Mouse (Mus musculus) embryonic facial prominence, embryonic 14.5 days (tissue): ENCODE measurements around the gene Xrcc3. TPM values are rescaled to one million over a fixed set of nuclear protein-coding genes. Genes with fewer than 3 reads are reported as not detected.

Experiments used
- ATAC-seq: fragments of 200-750 bp; cut with Nextera tagmentation; 2 replicates; pipeline ENCODE4 v1.8.0; 2017; ENCODE audit warnings: low read depth, moderate number of reproducible peaks, moderate TSS enrichment
- DNase-seq: peaks from one replicate; pipeline ENCODE4 v3.0.0-alpha.2; 2015; ENCODE audit warnings: low spot score
- H3K27ac ChIP-seq: fragments of 300-500 bp; sonication (generic); replicated peaks from 2 replicates; pipeline ENCODE4 v1.5.1; 2014; ENCODE audit warnings: low read depth, mild to moderate bottlenecking, low read length, moderate library complexity
- H3K27me3 ChIP-seq: fragments of 300-500 bp; sonication (generic); replicated peaks from 2 replicates; pipeline ENCODE4 v1.6.1; 2014; ENCODE audit warnings: low read length; ENCODE audit not compliant: control insufficient read depth, insufficient read depth
- H3K36me3 ChIP-seq: fragments of 300-500 bp; sonication (generic); 2 replicates; pipeline ENCODE4 v1.6.1; 2014; ENCODE audit warnings: low read length, mixed read lengths; ENCODE audit not compliant: control insufficient read depth, insufficient read depth
- H3K4me1 ChIP-seq: fragments of 300-500 bp; sonication (generic); 2 replicates; pipeline ENCODE4 v1.6.1; 2014; ENCODE audit warnings: antibody characterized with exemption, low read length; ENCODE audit not compliant: control insufficient read depth, insufficient read depth
- H3K4me2 ChIP-seq: fragments of 300-500 bp; sonication (generic); 2 replicates; pipeline ENCODE4 v1.6.1; 2014; ENCODE audit warnings: low read depth, mild to moderate bottlenecking, low read length, moderate library complexity, mixed read lengths
- H3K4me3 ChIP-seq: fragments of 300-500 bp; sonication (generic); 2 replicates; pipeline ENCODE4 v1.5.1; 2014; ENCODE audit warnings: low read depth, mild to moderate bottlenecking, low read length
- H3K9ac ChIP-seq: fragments of 300-500 bp; sonication (generic); 2 replicates; pipeline ENCODE4 v1.6.1; 2014; ENCODE audit warnings: low read depth, mild to moderate bottlenecking, low read length, moderate library complexity, mixed read lengths
- H3K9me3 ChIP-seq: fragments of 300-500 bp; sonication (generic); 2 replicates; pipeline ENCODE4 v1.6.1; 2016; ENCODE audit warnings: low read length; ENCODE audit not compliant: control insufficient read depth
- WGBS: fragments of 180-500 bp; shearing (Covaris S2); extraction: QIAGEN DNeasy Blood & Tissue Kit; methylation state at CpG from one replicate; pipeline ENCODE4 v1.1.7; 2014; 5-methylcytosine and 5-hydroxymethylcytosine counted together
- polyA plus RNA-seq: library from polyadenylated mRNA; unstranded; fragments of >200 nt; fragmentation: Nextera tagmentation; extraction: Ambion mirVana; gene quantifications from 2 replicates; pipeline ENCODE4 v1.2.1, GENCODE M21; 2014

Gene Xrcc3
- polyA plus RNA-seq, 1 experiment from 2014 or later, result 8.5 TPM

DNA sequence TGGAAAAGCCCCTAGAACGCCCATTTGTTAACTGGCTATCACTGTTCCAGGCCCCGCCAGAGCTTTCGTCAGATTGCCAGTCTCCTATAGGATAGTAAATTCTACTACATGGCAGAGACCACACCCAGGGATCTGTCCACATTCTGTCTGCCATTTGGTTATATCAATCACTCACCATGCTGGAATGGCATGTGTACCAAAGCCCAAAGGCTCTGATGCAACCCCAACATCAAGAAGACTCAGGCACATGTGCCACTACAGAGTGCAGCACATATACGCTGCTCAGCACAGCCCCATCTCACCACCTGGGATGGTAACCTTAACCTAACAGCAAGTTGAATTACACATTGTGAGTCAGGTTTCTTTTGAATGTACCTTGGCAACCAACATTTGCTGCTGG is 32.3 kb upstream of the Xrcc3 start:
- ATAC-seq (no peak), DNase-seq (no peak)
- Histone ChIP-seq H3K27ac (no peak overlapping the region), H3K4me1 (no peaks in the 10 kb centered on the region), H3K9me3 (no peaks in the 10 kb centered on the region), H3K4me3 (no peak overlapping the region), H3K36me3 (peaks cover 12% of the 10 kb centered on the region; the same call in 1 of the 2 replicates), H3K27me3 (no peaks in the 10 kb centered on the region), H3K9ac (no peak overlapping the region), H3K4me2 (no peak overlapping the region)
- 89% methylated on average over 4 of the region's 4 CpGs for WGBS

DNA sequence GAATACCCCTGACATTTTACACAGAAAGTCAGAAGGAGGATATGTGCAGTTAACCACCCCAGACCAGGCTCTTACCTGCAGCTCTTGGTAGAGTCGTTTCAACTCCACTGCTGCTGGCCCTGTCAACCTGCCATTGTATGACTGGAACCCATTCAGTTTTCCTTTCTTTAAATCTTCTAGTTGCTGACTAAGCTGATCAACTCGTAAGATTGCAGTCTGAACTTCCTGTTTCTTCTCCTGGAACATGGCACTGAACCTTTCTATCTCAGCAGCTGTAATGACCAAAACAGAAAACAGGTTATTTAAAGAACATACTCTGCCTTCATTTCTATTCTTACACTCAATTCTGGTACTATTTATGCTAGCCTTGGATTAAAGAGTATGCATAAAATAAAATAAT is 29.8 kb upstream of the Xrcc3 start:
- ATAC-seq (no peak), DNase-seq (no peak)
- no peaks in the 10 kb centered on the region for H3K27me3 ChIP-seq
- no peak overlapping the region for H3K27ac ChIP-seq
- H3K36me3 ChIP-seq, result peaks cover 35% of the 10 kb centered on the region; the same call in 1 of the 2 replicates
- no peaks in the 10 kb centered on the region for H3K9me3 ChIP-seq
- no peaks in the 10 kb centered on the region for H3K4me1 ChIP-seq
- H3K9ac ChIP-seq, result no peak overlapping the region
- H3K4me2 ChIP-seq, result no peak overlapping the region
- no peak overlapping the region for H3K4me3 ChIP-seq
- WGBS, result 44% methylated on average over 2 of the region's 2 CpGs

GRCm38 (mm10) chr12:111842565-111843433 is 29.1 kb upstream of the Xrcc3 start:
- Histone ChIP-seq H3K4me1 (no peaks in the 10 kb centered on the region), H3K27me3 (no peaks in the 10 kb centered on the region), H3K9me3 (no peaks in the 10 kb centered on the region), H3K4me2 (no peak overlapping the region), H3K9ac (no peak overlapping the region), H3K36me3 (peaks cover 41% of the 10 kb centered on the region; the same call in 1 of the 2 replicates), H3K4me3 (no peak overlapping the region), H3K27ac (no peak overlapping the region)
- ATAC-seq, result no peak
- DNase-seq, result no peak
- 72% methylated on average over 15 of the region's 15 CpGs for WGBS

GRCm38 (mm10) chr12:111833457-111833856 is 19.8 kb upstream of the Xrcc3 start:
- H3K4me2 ChIP-seq, result no peak overlapping the region
- H3K4me3 ChIP-seq, result no peak overlapping the region
- no peak for DNase-seq
- H3K9me3 ChIP-seq, result no peaks in the 10 kb centered on the region
- no peaks in the 10 kb centered on the region for H3K4me1 ChIP-seq
- ATAC-seq, result no peak
- H3K27me3 ChIP-seq, result no peaks in the 10 kb centered on the region
- no peak overlapping the region for H3K27ac ChIP-seq
- no peak overlapping the region for H3K9ac ChIP-seq
- WGBS, result 87% methylated on average over 10 of the region's 10 CpGs
- peaks cover 94% of the 10 kb centered on the region for H3K36me3 ChIP-seq

DNA sequence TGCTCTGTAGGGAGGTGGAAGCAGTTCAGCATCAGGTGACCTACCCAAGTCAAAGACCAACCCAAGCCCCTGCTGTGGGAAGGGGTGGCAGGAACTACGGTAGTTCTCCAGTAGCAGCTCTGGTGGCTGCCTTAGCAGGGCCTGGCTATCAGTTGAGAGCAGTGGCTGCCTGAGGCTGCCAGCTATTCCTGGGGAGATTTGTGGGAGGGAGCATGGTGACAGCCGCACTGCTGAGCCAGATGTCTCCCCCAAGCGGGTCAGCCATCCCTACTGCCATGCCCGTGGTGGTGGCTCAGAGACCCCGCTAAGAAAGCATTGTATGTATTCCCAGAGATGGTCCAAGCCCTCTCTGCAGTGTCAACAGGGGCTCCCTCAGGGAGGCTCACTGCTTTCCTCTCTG is 19.0 kb upstream of the Xrcc3 start:
- no peak overlapping the region for H3K9ac ChIP-seq
- WGBS, result 79% methylated on average over 5 of the region's 5 CpGs
- no peak overlapping the region for H3K4me3 ChIP-seq
- ATAC-seq, result no peak
- H3K27me3 ChIP-seq, result no peaks in the 10 kb centered on the region
- peaks cover 95% of the 10 kb centered on the region for H3K36me3 ChIP-seq
- H3K27ac ChIP-seq, result no peak overlapping the region
- H3K4me1 ChIP-seq, result no peaks in the 10 kb centered on the region
- H3K4me2 ChIP-seq, result no peak overlapping the region
- DNase-seq, result no peak
- no peaks in the 10 kb centered on the region for H3K9me3 ChIP-seq

GRCm38 (mm10) chr12:111830375-111830774 is 16.7 kb upstream of the Xrcc3 start:
- no peaks in the 10 kb centered on the region for H3K9me3 ChIP-seq

GRCm38 (mm10) chr12:111829954-111830353 is 16.3 kb upstream of the Xrcc3 start:
- H3K27ac ChIP-seq, result no peak overlapping the region; the same call in 1 of the 2 replicates
- H3K4me1 ChIP-seq, result no peaks in the 10 kb centered on the region
- ATAC-seq (no peak), DNase-seq (no peak)
- H3K4me3 ChIP-seq, result no peak overlapping the region
- no peak overlapping the region for H3K4me2 ChIP-seq
- no peak overlapping the region for H3K9ac ChIP-seq
- H3K9me3 ChIP-seq, result no peaks in the 10 kb centered on the region
- H3K36me3 ChIP-seq, result peaks cover 98% of the 10 kb centered on the region
- 85% methylated on average over 9 of the region's 9 CpGs for WGBS
- no peaks in the 10 kb centered on the region for H3K27me3 ChIP-seq

More at GRCm38 (mm10) chr12:111830375-111830774, 16.7 kb upstream of the Xrcc3 start:
- Histone ChIP-seq H3K27ac (no peak overlapping the region), H3K4me3 (no peak overlapping the region), H3K9ac (no peak overlapping the region), H3K4me2 (no peak overlapping the region), H3K4me1 (no peaks in the 10 kb centered on the region), H3K27me3 (no peaks in the 10 kb centered on the region), H3K36me3 (peaks cover 98% of the 10 kb centered on the region)
- no peak for DNase-seq
- 90% methylated on average over 10 of the region's 10 CpGs for WGBS
- no peak for ATAC-seq

DNA sequence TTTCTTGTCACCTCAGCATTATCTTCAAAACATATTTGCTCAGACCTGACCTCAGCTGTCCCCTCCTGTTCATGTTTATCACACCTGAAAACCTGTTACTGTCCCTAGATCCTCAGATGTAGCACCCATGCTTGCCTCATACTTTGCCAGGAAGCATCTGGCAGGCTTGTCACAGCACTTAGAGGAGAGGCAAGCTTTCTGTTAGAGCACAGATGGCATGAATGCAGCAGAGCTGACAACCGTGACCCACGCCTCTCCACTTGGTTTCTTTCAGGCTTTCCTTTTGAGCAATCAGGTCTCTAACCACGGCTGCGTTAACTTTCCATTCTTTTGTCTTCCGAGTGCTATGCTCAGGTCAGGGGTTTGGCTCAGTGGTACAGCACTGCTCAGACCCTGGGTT is 15.8 kb upstream of the Xrcc3 start:
- H3K27ac ChIP-seq, result no peak overlapping the region; the same call in 1 of the 2 replicates
- H3K4me1 ChIP-seq, result no peaks in the 10 kb centered on the region
- H3K4me3 ChIP-seq, result no peak overlapping the region
- peak; percentile 21 for DNase-seq
- H3K36me3 ChIP-seq, result peaks cover 98% of the 10 kb centered on the region
- no peaks in the 10 kb centered on the region for H3K27me3 ChIP-seq
- no peak overlapping the region for H3K9ac ChIP-seq
- 75% methylated on average over 5 of the region's 5 CpGs for WGBS
- no peak for ATAC-seq
- no peaks in the 10 kb centered on the region for H3K9me3 ChIP-seq
- H3K4me2 ChIP-seq, result no peak overlapping the region

DNA sequence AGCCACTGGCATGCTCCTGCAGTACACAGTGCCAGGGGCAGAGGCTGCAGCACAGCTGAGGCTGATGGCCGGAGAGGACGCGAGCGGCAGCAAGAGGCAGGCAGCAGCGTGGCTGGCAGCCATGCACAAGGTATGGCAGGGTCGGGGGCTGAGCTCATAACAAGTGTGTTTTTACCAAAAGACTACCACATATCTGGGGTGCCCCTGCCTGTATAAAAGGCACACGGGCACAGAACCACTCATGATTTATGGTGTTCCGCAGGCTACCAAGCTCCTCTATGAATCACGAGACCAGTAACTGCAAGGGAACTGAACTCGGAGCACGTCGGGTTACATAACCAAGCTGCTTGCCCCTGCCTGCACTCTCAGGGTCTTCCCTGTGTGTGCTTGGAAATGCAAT is 13.9 kb upstream of the Xrcc3 start:
- no peaks in the 10 kb centered on the region for H3K9me3 ChIP-seq
- whole genome bisulfite sequencing, result 94% methylated on average over 12 of the region's 12 CpGs
- no peaks in the 10 kb centered on the region for H3K4me1 ChIP-seq
- no peak overlapping the region for H3K27ac ChIP-seq
- no peak for DNase-seq
- no peak overlapping the region for H3K4me3 ChIP-seq
- no peak overlapping the region for H3K4me2 ChIP-seq
- peaks cover 90% of the 10 kb centered on the region for H3K36me3 ChIP-seq
- H3K27me3 ChIP-seq, result no peaks in the 10 kb centered on the region
- no peak for ATAC-seq
- no peak overlapping the region for H3K9ac ChIP-seq
